Mouse (Mus musculus) midbrain, embryonic 15.5 days (tissue): ENCODE results near the gene Birc6. TPM values are rescaled to one million over a fixed set of nuclear protein-coding genes. Genes with fewer than 3 reads are reported as not detected.

Experiments used
- ATAC-seq: fragments of 200-750 bp; cut with Nextera tagmentation; replicated peaks from 2 replicates; pipeline ENCODE4 v1.8.0; 2017; ENCODE audit warnings: moderate TSS enrichment
- H3K27ac ChIP-seq: fragments of 300-500 bp; sonication (generic); 2 replicates; pipeline ENCODE4 v1.5.1; 2015; ENCODE audit warnings: mild to moderate bottlenecking, inconsistent platforms
- H3K27me3 ChIP-seq: fragments of 300-500 bp; sonication (generic); replicated peaks from 2 replicates; pipeline ENCODE4 v1.6.1; 2015; ENCODE audit warnings: inconsistent platforms
- H3K36me3 ChIP-seq: fragments of 300-500 bp; sonication (generic); replicated peaks from 2 replicates; pipeline ENCODE4 v1.6.1; 2015; ENCODE audit warnings: inconsistent platforms
- H3K4me1 ChIP-seq: fragments of 300-500 bp; sonication (generic); 2 replicates; pipeline ENCODE4 v1.6.1; 2015; ENCODE audit warnings: inconsistent platforms
- H3K4me2 ChIP-seq: fragments of 300-500 bp; sonication (generic); 2 replicates; pipeline ENCODE4 v1.6.1; 2015; ENCODE audit warnings: inconsistent platforms, mild to moderate bottlenecking, moderate library complexity
- H3K4me3 ChIP-seq: fragments of 300-500 bp; sonication (generic); 2 replicates; pipeline ENCODE4 v1.5.1; 2015; ENCODE audit warnings: mild to moderate bottlenecking, inconsistent platforms
- H3K9ac ChIP-seq: fragments of 300-500 bp; sonication (generic); 2 replicates; pipeline ENCODE4 v1.6.1; 2015; ENCODE audit warnings: mild to moderate bottlenecking, inconsistent platforms
- H3K9me3 ChIP-seq: fragments of 300-500 bp; sonication (generic); 2 replicates; pipeline ENCODE4 v1.6.1; 2016; ENCODE audit warnings: inconsistent platforms
- WGBS: fragments of 180-500 bp; shearing (Covaris S2); methylation state at CpG from one replicate; pipeline ENCODE4 v1.1.7; 2015; ENCODE audit warnings: mixed read lengths; 5-methylcytosine and 5-hydroxymethylcytosine counted together
- polyA plus RNA-seq: library from polyadenylated mRNA; unstranded; fragments of >200 nt; fragmentation: Nextera tagmentation; extraction: Ambion mirVana; gene quantifications from 2 replicates; pipeline ENCODE4 v1.2.1, GENCODE M21; 2015

Birc6 gene
- polyA plus RNA-seq, 1 experiment from 2014 or later: 95.1 TPM

DNA sequence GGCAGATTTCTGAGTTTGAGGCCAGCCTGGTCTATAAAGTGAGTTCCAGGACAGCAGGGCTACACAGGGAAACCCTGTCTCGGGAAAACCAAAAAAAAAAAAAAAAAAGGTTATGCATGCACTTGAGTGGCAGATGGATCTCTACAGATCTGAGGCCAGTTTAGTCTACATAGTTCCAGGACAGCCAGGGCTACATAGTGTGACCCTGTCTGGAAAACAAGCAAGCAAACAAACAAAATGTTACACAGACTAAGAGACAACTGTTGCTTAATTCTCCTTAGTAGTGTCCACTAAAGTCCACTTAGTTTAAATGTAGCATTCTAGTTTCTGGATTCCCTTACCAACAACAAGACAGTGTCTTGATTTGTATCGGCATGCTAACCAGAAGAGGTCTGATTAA lies 2.0 kb upstream of the Birc6 start:
- Histone ChIP-seq H3K27ac (no peak overlapping the region), H3K4me3 (no peak overlapping the region), H3K36me3 (no peaks in the 10 kb centered on the region), H3K9me3 (no peaks in the 10 kb centered on the region), H3K9ac (no peak overlapping the region), H3K27me3 (no peaks in the 10 kb centered on the region), H3K4me1 (peaks cover 24% of the 10 kb centered on the region), H3K4me2 (no peak overlapping the region)
- WGBS: over 99% methylated on average over 2 of the region's 2 CpGs
- ATAC-seq: no peak

GRCm38 (mm10) chr17:74526806-74527653 lies 1.1 kb upstream of the Birc6 start:
- peak; percentile 0 for ATAC-seq
- no peaks in the 10 kb centered on the region for H3K36me3 ChIP-seq
- peak overlapping the region; percentile 92 for H3K4me3 ChIP-seq
- H3K27ac ChIP-seq: peak overlapping the region; percentile 92
- H3K27me3 ChIP-seq: no peaks in the 10 kb centered on the region
- WGBS: 88% methylated on average over 9 of the region's 9 CpGs
- peak overlapping the region; percentile 58 for H3K4me2 ChIP-seq
- H3K9me3 ChIP-seq: no peaks in the 10 kb centered on the region
- peak overlapping the region; percentile 56 for H3K9ac ChIP-seq
- H3K4me1 ChIP-seq: peaks cover 24% of the 10 kb centered on the region

DNA sequence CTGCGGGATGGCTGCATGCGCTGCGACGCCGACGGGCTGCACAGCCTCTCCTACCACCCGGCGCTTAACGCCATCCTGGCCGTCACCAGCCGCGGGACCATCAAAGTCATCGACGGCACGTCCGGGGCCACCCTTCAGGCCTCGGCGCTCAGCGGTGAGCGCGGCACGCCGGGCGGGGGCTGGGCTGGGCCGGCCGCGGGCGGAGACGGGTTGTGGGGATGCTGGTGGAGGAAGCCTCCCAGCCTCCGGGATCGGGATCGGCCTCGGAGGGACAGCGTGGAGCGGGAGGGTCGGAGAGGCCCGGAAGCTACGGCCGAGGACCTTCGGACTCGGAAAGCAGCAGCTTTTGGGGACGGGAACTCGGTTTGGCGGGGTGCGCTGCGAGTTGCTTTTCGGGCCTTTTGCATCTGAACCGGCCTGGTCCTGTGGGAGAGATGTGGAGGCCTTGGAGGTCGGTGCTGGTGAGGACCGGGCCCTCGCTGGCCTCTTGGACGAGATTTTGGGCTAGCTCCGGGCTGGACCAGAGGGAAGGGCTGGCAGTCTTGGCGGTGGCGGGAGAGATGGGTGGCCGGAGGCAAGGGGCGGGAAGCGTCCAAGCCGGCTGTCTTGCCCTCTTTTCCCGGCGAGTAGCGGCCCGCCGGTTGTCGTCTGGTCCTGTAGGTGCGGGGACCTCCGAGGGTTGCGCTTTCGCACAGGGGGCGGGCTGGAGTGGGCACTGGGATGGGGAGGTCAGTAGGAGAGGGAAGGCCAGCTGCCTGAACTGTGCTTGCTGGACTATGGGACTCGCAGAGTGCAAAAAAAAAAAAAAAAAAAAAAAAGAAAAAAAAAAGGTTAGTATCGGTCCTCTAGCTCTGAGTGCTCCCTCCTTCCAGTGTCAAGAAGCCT lies 795 bp downstream of the Birc6 start:
- no peaks in the 10 kb centered on the region for H3K27me3 ChIP-seq
- H3K27ac ChIP-seq: peak overlapping the region; percentile 95
- H3K4me2 ChIP-seq: peak overlapping the region; percentile 88
- WGBS: under 1% methylated on average over 72 of the region's 72 CpGs
- H3K9ac ChIP-seq: peak overlapping the region; percentile 83
- no peaks in the 10 kb centered on the region for H3K36me3 ChIP-seq
- H3K9me3 ChIP-seq: no peaks in the 10 kb centered on the region
- peaks cover 24% of the 10 kb centered on the region for H3K4me1 ChIP-seq
- ATAC-seq: peak; percentile 68
- H3K4me3 ChIP-seq: peak overlapping the region; percentile 92

- Histone ChIP-seq H3K9ac (peak overlapping the region; percentile 83), H3K27ac (peak overlapping the region; percentile 95; the same call in 1 of the 2 replicates), H3K9me3 (no peaks in the 10 kb centered on the region), H3K4me1 (peaks cover 24% of the 10 kb centered on the region), H3K4me2 (peak overlapping the region; percentile 88), H3K27me3 (no peaks in the 10 kb centered on the region), H3K36me3 (no peaks in the 10 kb centered on the region), H3K4me3 (peak overlapping the region; percentile 92)
- 19% methylated on average over 3 of the region's 3 CpGs for WGBS
- no peak for ATAC-seq
These were observed 1.4 kb downstream of the Birc6 start for GRCm38 (mm10) chr17:74529533-74529824.

GRCm38 (mm10) chr17:74534971-74535370 lies 6.9 kb downstream of the Birc6 start:
- H3K9ac ChIP-seq: no peak overlapping the region
- H3K4me2 ChIP-seq: no peak overlapping the region
- H3K27me3 ChIP-seq: no peaks in the 10 kb centered on the region
- 95% methylated on average over 4 of the region's 4 CpGs for WGBS
- no peaks in the 10 kb centered on the region for H3K9me3 ChIP-seq
- no peak for ATAC-seq
- H3K27ac ChIP-seq: no peak overlapping the region
- H3K36me3 ChIP-seq: no peaks in the 10 kb centered on the region
- H3K4me1 ChIP-seq: peaks cover 9% of the 10 kb centered on the region
- no peak overlapping the region for H3K4me3 ChIP-seq

DNA sequence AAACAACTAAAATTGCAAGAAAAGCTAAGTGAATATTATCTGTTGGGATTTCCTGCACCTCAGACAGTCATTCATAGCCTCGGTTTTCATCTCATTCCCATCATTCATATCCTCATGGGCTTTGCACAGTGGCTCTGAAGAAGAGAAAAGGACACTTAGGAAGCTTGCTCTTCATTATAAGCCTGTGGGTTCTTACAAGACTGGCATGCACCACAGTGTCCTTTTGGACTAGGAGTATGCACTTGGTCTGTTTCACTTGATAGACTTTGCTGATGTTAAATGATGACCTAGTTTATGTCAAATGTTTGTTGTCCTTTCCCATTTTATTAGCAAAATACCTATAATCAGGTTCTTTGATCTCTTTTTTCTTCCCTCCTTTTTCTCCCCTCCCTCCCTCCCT lies 9.4 kb downstream of the Birc6 start:
- 83% methylated on average over 1 of the region's 1 CpGs for WGBS
- H3K4me1 ChIP-seq: no peaks in the 10 kb centered on the region
- ATAC-seq: no peak

DNA sequence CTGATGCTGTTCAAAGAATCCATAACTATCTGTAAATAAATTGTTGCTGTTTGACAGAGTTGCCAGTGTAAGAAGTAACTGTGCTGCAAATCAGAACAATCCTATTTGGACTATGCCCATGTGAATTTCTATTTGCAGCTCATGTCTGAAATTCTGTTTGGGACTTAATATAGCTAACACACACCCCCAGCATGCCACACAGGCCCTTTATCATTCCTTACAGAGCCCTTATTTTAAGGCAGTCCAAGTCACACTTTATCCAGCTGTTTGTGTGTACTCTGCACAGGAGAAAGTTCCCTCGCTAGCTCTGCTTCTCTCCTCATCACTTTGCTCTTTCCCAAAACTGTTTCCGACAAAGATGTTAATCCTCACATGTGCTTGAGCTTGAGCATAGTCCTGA lies 15.5 kb downstream of the Birc6 start:
- WGBS: 93% methylated on average over 2 of the region's 2 CpGs

More for the DNA sequence above, 9.4 kb downstream of the Birc6 start:
- Histone ChIP-seq H3K27ac (no peak overlapping the region), H3K9me3 (no peaks in the 10 kb centered on the region), H3K4me3 (no peak overlapping the region), H3K36me3 (no peaks in the 10 kb centered on the region), H3K27me3 (no peaks in the 10 kb centered on the region), H3K4me2 (no peak overlapping the region), H3K9ac (no peak overlapping the region)

DNA sequence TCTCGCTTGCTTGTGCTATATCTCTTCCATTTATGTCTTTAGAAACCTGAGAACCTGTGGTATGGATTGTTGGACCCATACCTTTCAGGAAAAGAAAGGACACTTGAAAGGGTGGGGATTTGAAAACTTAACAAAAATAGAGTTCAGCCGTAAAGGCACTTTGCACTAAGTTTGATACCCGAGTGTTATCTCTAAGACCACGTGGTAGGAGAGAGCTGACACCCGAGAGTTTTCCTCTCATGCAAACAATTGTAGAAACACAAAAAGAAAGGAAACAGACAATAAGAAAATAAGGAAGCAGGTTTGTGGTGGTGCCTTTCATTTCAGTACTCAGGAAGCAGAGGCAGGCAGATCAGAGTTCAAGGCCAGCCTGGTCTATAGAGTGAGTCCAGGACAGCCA lies 26.0 kb downstream of the Birc6 start:
- no peak overlapping the region for H3K27ac ChIP-seq
- WGBS: 88% methylated on average over 5 of the region's 5 CpGs
- H3K9me3 ChIP-seq: no peaks in the 10 kb centered on the region
- H3K4me1 ChIP-seq: no peaks in the 10 kb centered on the region
- no peak overlapping the region for H3K4me3 ChIP-seq
- no peak for ATAC-seq
- 0 out of 2 replicates have a peak, but pooled peaks cover 10% of the 10 kb centered on the region for H3K36me3 ChIP-seq
- H3K27me3 ChIP-seq: no peaks in the 10 kb centered on the region
- H3K9ac ChIP-seq: no peak overlapping the region
- no peak overlapping the region for H3K4me2 ChIP-seq

More for the DNA sequence above, 15.5 kb downstream of the Birc6 start:
- H3K36me3 ChIP-seq: peaks cover 15% of the 10 kb centered on the region; the same call in 1 of the 2 replicates
- H3K4me3 ChIP-seq: no peak overlapping the region
- no peaks in the 10 kb centered on the region for H3K4me1 ChIP-seq
- H3K27ac ChIP-seq: no peak overlapping the region
- no peaks in the 10 kb centered on the region for H3K9me3 ChIP-seq
- no peaks in the 10 kb centered on the region for H3K27me3 ChIP-seq
- no peak for ATAC-seq
- H3K9ac ChIP-seq: no peak overlapping the region
- H3K4me2 ChIP-seq: no peak overlapping the region

GRCm38 (mm10) chr17:74559891-74560290 lies 31.8 kb downstream of the Birc6 start:
- Histone ChIP-seq H3K36me3 (0 out of 2 replicates have a peak, but pooled peaks cover 13% of the 10 kb centered on the region), H3K27ac (no peak overlapping the region), H3K4me2 (no peak overlapping the region), H3K27me3 (no peaks in the 10 kb centered on the region), H3K4me3 (no peak overlapping the region), H3K9me3 (no peaks in the 10 kb centered on the region), H3K4me1 (no peaks in the 10 kb centered on the region), H3K9ac (no peak overlapping the region)
- no peak for ATAC-seq
- WGBS: 92% methylated on average over 11 of the region's 11 CpGs

- no peak for ATAC-seq
- H3K36me3 ChIP-seq: peaks cover 13% of the 10 kb centered on the region; the same call in 1 of the 2 replicates
These were observed 36.1 kb downstream of the Birc6 start for GRCm38 (mm10) chr17:74564151-74564550.

GRCm38 (mm10) chr17:74569219-74569618 lies 41.1 kb downstream of the Birc6 start:
- WGBS: 94% methylated on average over 1 of the region's 1 CpGs

More at GRCm38 (mm10) chr17:74564151-74564550, 36.1 kb downstream of the Birc6 start:
- H3K27me3 ChIP-seq: no peaks in the 10 kb centered on the region
- no peak overlapping the region for H3K4me3 ChIP-seq
- no peaks in the 10 kb centered on the region for H3K9me3 ChIP-seq
- no peak overlapping the region for H3K4me2 ChIP-seq
- H3K4me1 ChIP-seq: no peaks in the 10 kb centered on the region
- no peak overlapping the region for H3K27ac ChIP-seq
- H3K9ac ChIP-seq: no peak overlapping the region

GRCm38 (mm10) chr17:74570585-74570984 lies 42.5 kb downstream of the Birc6 start:
- no peaks in the 10 kb centered on the region for H3K9me3 ChIP-seq
- 73% methylated on average over 1 of the region's 1 CpGs for WGBS

More at GRCm38 (mm10) chr17:74569219-74569618, 41.1 kb downstream of the Birc6 start:
- Histone ChIP-seq H3K9me3 (no peaks in the 10 kb centered on the region), H3K4me1 (no peaks in the 10 kb centered on the region), H3K4me3 (no peak overlapping the region), H3K9ac (no peak overlapping the region), H3K36me3 (peaks cover 7% of the 10 kb centered on the region; the same call in 1 of the 2 replicates), H3K27ac (no peak overlapping the region), H3K4me2 (no peak overlapping the region), H3K27me3 (no peaks in the 10 kb centered on the region)
- ATAC-seq: no peak

More at GRCm38 (mm10) chr17:74570585-74570984, 42.5 kb downstream of the Birc6 start:
- H3K4me3 ChIP-seq: no peak overlapping the region
- H3K27me3 ChIP-seq: no peaks in the 10 kb centered on the region
- H3K36me3 ChIP-seq: peaks cover 7% of the 10 kb centered on the region; the same call in 1 of the 2 replicates
- no peak for ATAC-seq
- H3K4me2 ChIP-seq: no peak overlapping the region
- no peaks in the 10 kb centered on the region for H3K4me1 ChIP-seq
- no peak overlapping the region for H3K9ac ChIP-seq
- no peak overlapping the region for H3K27ac ChIP-seq
